In genomic region chr2:34363678-34364077, GRCm38 (mm10) we compare ENCODE assay signal across 16 mouse cellular contexts. TPM values are rescaled to one million over a fixed set of nuclear protein-coding genes. Genes with fewer than 3 reads are reported as not detected.
A peak's percentile ranks its signal among the peaks of the same experiment; 100 is the strongest.
DNase-seq lines count a peak whose midpoint lies in the region; ATAC-seq lines count a peak whose summit lies in the region.
"Had no signal": no experiment of that assay in that cellular context is flagged by ENCODE, and none has a peak within 500 bp of the region (broad histone marks: within the 10 kb centered on the region; RNA-seq: fewer than 3 reads in every experiment).

No protein-coding gene starts in this region.

- H3K27me3 ChIP-seq in hindbrain, embryonic 10.5 days (ENCODE audit: insufficient read depth, poor library complexity, severe bottlenecking): no peaks in the 10 kb centered on the region
- peaks cover 3% of the 10 kb centered on the region; the same call in 1 of the 2 replicates for H3K27me3 ChIP-seq in midbrain, embryonic 13.5 days

- H3K4me2 ChIP-seq in midbrain, embryonic 13.5 days (replicated peaks): peak overlapping the region; percentile 33
- H3K4me2 ChIP-seq: limb, embryonic 13.5 days had no signal

- peaks cover 69% of the 10 kb centered on the region for H3K4me1 ChIP-seq in hindbrain, embryonic 10.5 days (replicated peaks)
- H3K4me1 ChIP-seq in midbrain, embryonic 13.5 days (replicated peaks): peaks cover 49% of the 10 kb centered on the region

- WGBS in hindbrain, embryonic 10.5 days: 0% methylated on average over 1 of the region's 1 CpGs
- 0% methylated on average over 1 of the region's 1 CpGs for WGBS in midbrain, embryonic 13.5 days

- no peaks in the 10 kb centered on the region; the same call in 1 of the 2 replicates for H3K36me3 ChIP-seq in hindbrain, embryonic 10.5 days
- H3K36me3 ChIP-seq in midbrain, embryonic 13.5 days: no peaks in the 10 kb centered on the region
- H3K36me3 ChIP-seq: limb, embryonic 13.5 days had no signal

- H3K9me3 ChIP-seq in hindbrain, embryonic 10.5 days: no peaks in the 10 kb centered on the region
- H3K9me3 ChIP-seq in midbrain, embryonic 13.5 days: no peaks in the 10 kb centered on the region
- H3K9me3 ChIP-seq: limb, embryonic 13.5 days had no signal

- peak; percentile 68; the same call in 1 of the 2 replicates for ATAC-seq in midbrain, embryonic 13.5 days
- ATAC-seq in activated CD4-positive, CD25-positive, alpha-beta regulatory T cell, adult 4 months: no peak

- H3K4me3 ChIP-seq in hindbrain, embryonic 10.5 days: 0 out of 2 replicates have a peak overlapping the region, but pooled peaks have one; percentile 9
- H3K4me3 ChIP-seq in midbrain, embryonic 13.5 days (replicated peaks): no peak overlapping the region
- H3K4me3 ChIP-seq: limb, embryonic 13.5 days; myocyte had no signal

- no peak overlapping the region for H3K27ac ChIP-seq in hindbrain, embryonic 10.5 days
- H3K27ac ChIP-seq in midbrain, embryonic 13.5 days: no peak overlapping the region
- H3K27ac ChIP-seq: limb, embryonic 13.5 days had no signal

- no peak overlapping the region for H3K9ac ChIP-seq in midbrain, embryonic 13.5 days (replicated peaks)
- H3K9ac ChIP-seq: limb, embryonic 13.5 days had no signal

- DNase-seq in retina, adult 2 months (ENCODE audit: low read depth, low spot score): peak; percentile 56
- DNase-seq in retina, embryonic 14.5 days (ENCODE audit: low spot score): no peak
- no peak for DNase-seq in hindbrain, embryonic 10.5 days (ENCODE audit: low spot score)
- no peak for DNase-seq in ovary, postnatal 14 days (ENCODE audit: low spot score)
- DNase-seq in layer of hippocampus, adult 18-20 months (ENCODE audit: low spot score in 2 of 2): no peak
- DNase-seq in layer of hippocampus, postnatal 25 days (ENCODE audit: extremely low spot score in 1 of 2, low spot score in 1 of 2): no peak
- DNase-seq: cerebellum, adult 2 months; heart, postnatal 4 days; kidney, adult 9 months; lung, adult 2 months; right cerebral cortex, postnatal 14 days; thymus, postnatal 14 days had no signal

RNA-seq across cellular contexts. Expression of gene Pbx3, which starts 9.3 kb away (rescaled TPM):
- 42.9 and 56.6 TPM in 2 replicates for polyA plus RNA-seq in hindbrain, embryonic 10.5 days (2016; fragmentation: Nextera tagmentation; extraction: Ambion mirVana)
- 87.8 and 101 TPM in 2 replicates for polyA plus RNA-seq in midbrain, embryonic 13.5 days (2015; fragmentation: Nextera tagmentation; extraction: Ambion mirVana)
- polyA plus RNA-seq in activated CD4-positive, CD25-positive, alpha-beta regulatory T cell, adult 4 months (2017; shearing (Covaris generic)): 1 to 10 TPM; 1.1 to 2.1 TPM
- 1 to 10 TPM; 7.1 to 7.6 TPM for total RNA-seq in layer of hippocampus, adult 18-20 months (2021)
- total RNA-seq in layer of hippocampus, postnatal 25 days (2021): 1 to 10 TPM; 7.0 to 8.2 TPM

RNA-seq across cellular contexts. Expression of gene Mapkap1, which starts 42.9 kb away (rescaled TPM):
- polyA plus RNA-seq in hindbrain, embryonic 10.5 days (2016; fragmentation: Nextera tagmentation; extraction: Ambion mirVana): 91.9 and 105 TPM in 2 replicates
- polyA plus RNA-seq in midbrain, embryonic 13.5 days (2015; fragmentation: Nextera tagmentation; extraction: Ambion mirVana): 93.4 and 101 TPM in 2 replicates
- polyA plus RNA-seq in activated CD4-positive, CD25-positive, alpha-beta regulatory T cell, adult 4 months (2017; shearing (Covaris generic)): 10 to 100 TPM; 17.0 to 19.9 TPM
- total RNA-seq in layer of hippocampus, adult 18-20 months (2021): 10 to 100 TPM; 64.9 to 70.3 TPM
- total RNA-seq in layer of hippocampus, postnatal 25 days (2021): 10 to 100 TPM; 66.5 to 71.5 TPM

Comparison
In these comparisons a context has a peak if more than half of its experiments do, and no peak if none do; other contexts are left out.
1. RNA of gene Pbx3, which starts 9.3 kb away (polyA plus RNA-seq): 87.8 to 101 TPM in midbrain, embryonic 13.5 days and 42.9 to 56.6 TPM in hindbrain, embryonic 10.5 days; 1.1 to 2.1 TPM in activated CD4-positive, CD25-positive, alpha-beta regulatory T cell, adult 4 months; every median in the first group is over 10 times any median in the second.